ENCODE assay signal across 8 mouse cellular contexts in the genomic region with DNA sequence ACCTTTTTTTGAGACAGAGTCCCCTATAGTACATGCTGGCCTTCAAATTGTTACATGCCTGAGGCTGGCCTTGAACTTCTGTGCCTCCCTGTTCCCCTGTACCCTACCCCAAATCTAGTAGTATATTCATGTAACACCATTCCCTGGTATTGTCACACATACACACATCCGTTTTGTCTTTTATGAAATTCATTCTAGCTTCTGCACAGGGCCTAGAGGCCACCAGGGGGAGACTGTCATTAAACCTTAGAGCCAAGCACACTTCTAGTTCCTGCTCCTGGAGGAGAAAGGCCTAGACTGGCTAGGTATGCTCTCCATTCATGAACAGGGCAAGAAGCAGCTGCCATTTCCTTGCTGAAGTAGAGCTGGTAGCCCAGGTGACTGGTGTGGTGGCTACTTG. TPM values are rescaled to one million over a fixed set of nuclear protein-coding genes. Genes with fewer than 3 reads are reported as not detected.
DNase-seq lines count a peak whose midpoint lies in the region.

No protein-coding gene starts in this region.

- intact Hi-C loops in left cerebral cortex, postnatal 14 days (cut with DNase I): no loop called here
- intact Hi-C loops in left cerebral cortex, postnatal 36 days (cut with DNase I): loop anchor here (10.0 kb wide), 1 partner anchor 109 kb away; no protein-coding TSS in a partner anchor

- DNase-seq in adrenal gland, adult (ENCODE audit: inconsistent age in 2 of 2, low spot score in 1 of 2): peak; percentile 13 to 50
- no peak for DNase-seq in adrenal gland, adult 18-20 months (ENCODE audit: low spot score in 2 of 2)
- DNase-seq in left cerebral cortex, postnatal 14 days (ENCODE audit: low spot score in 2 of 2): peak; percentile 11 to 25
- DNase-seq in left cerebral cortex, postnatal 36 days (ENCODE audit: low spot score in 2 of 2): no peak
- peak; percentile 14 for DNase-seq in forelimb bud, embryonic 11.5 days (ENCODE audit: low read depth, low spot score)
- peak; percentile 67 for DNase-seq in thymus, postnatal 0 days (ENCODE audit: low spot score)
- no peak for DNase-seq in ovary, postnatal 10 days (ENCODE audit: low spot score)
- no peak for DNase-seq in gastrocnemius, postnatal 25 days

RNA-seq across cellular contexts. Expression of gene Psmd12, which starts 27.0 kb away (rescaled TPM):
- 10 to 100 TPM; 95.1 to 95.5 TPM for total RNA-seq in adrenal gland, adult 18-20 months (2021)
- total RNA-seq in left cerebral cortex, postnatal 14 days (2021): 10 to 100 TPM; 71.8 to 73.6 TPM
- total RNA-seq in left cerebral cortex, postnatal 36 days (2021): 10 to 100 TPM; 66.2 to 67.0 TPM
- polyA plus RNA-seq in thymus, postnatal 0 days (2015; fragmentation: Nextera tagmentation; extraction: Ambion mirVana): 184 and 190 TPM in 2 replicates
- total RNA-seq in gastrocnemius, postnatal 25 days (2021): 100 to 1,000 TPM in 1 of 2 experiments, 10 to 100 TPM in 1; 92.3 to 104 TPM

RNA-seq across cellular contexts. Expression of gene Pitpnc1, which starts 35.8 kb away (rescaled TPM):
- 10 to 100 TPM; 13.3 to 16.1 TPM for total RNA-seq in adrenal gland, adult 18-20 months (2021)
- total RNA-seq in left cerebral cortex, postnatal 14 days (2021): 10 to 100 TPM; 61.1 to 64.3 TPM
- 10 to 100 TPM; 51.2 to 54.5 TPM for total RNA-seq in left cerebral cortex, postnatal 36 days (2021)
- polyA plus RNA-seq in thymus, postnatal 0 days (2015; fragmentation: Nextera tagmentation; extraction: Ambion mirVana): 13.5 and 15.1 TPM in 2 replicates
- 10 to 100 TPM; 89.2 TPM for total RNA-seq in gastrocnemius, postnatal 25 days (2021)

RNA-seq across cellular contexts. Expression of gene Helz, which starts 41.5 kb away (rescaled TPM):
- total RNA-seq in adrenal gland, adult 18-20 months (2021): 10 to 100 TPM; 26.6 TPM
- total RNA-seq in left cerebral cortex, postnatal 14 days (2021): 10 to 100 TPM; 40.7 to 43.6 TPM
- total RNA-seq in left cerebral cortex, postnatal 36 days (2021): 10 to 100 TPM; 41.4 to 54.6 TPM
- polyA plus RNA-seq in thymus, postnatal 0 days (2015; fragmentation: Nextera tagmentation; extraction: Ambion mirVana): 20.5 and 24.1 TPM in 2 replicates
- total RNA-seq in gastrocnemius, postnatal 25 days (2021): 10 to 100 TPM; 14.7 to 16.9 TPM

Comparison
In these comparisons a context has a peak if more than half of its experiments do, and no peak if none do; other contexts are left out.
1. DNase-seq: peak in adrenal gland, adult (2 of 2), left cerebral cortex, postnatal 14 days (2 of 2), forelimb bud, embryonic 11.5 days (single experiment) and thymus, postnatal 0 days (single experiment); none in adrenal gland, adult 18-20 months (0 of 2), left cerebral cortex, postnatal 36 days (0 of 2), ovary, postnatal 10 days (single experiment) and gastrocnemius, postnatal 25 days (single experiment).